Mouse (Mus musculus): ENCODE measurements around the gene Gamt. TPM values are rescaled to one million over a fixed set of nuclear protein-coding genes. Genes with fewer than 3 reads are reported as not detected.

Gamt gene
- polyA plus RNA-seq, 1 experiment from 2014 or later = 30.1 TPM

DNA sequence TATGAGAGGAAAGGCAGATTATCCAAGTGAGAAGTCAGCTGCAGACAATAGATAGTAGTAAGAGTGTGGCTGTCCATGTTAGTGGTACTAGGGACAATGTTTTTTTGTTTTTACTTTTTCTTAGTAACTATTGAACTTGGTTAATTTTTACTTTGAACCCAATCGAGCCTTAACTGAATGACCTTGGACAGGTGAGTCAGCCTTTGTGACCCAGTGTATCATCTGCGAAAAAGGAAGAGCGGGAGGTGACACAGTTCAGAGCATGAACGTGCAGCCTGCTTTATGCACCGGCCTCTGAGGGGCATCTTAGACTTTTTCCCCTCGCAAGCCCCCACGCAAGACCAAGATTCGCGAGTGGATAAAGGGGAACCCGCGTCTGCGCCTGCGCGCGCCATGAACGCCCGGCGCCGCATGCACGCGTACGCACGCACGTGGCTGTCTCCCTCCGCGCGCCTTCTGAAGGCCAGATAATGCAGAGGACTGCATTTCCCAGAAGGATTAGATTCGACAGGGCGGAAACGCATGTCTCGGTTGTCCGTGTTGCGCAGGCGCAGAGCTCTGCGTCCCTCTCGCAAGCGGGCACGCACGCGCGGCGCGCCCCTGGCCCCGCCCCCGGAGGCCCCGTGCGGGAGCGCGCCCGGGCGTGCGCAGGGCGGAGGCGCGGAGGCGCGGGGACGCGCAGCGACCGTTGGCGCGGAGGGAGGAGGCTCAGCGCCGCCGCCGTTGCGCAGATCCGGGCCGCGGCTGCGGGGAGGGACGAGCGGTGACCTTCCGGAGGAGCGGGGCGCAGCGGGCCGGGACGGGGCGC lies 3.7 kb upstream of the Gamt start:
- WGBS = 1% methylated on average over 81 of the region's 81 CpGs
- Histone ChIP-seq H3K9ac (ENCODE audit: low read depth, low read length) (peak overlapping the region; percentile 97), H3K4me2 (replicated peaks; ENCODE audit: low read depth) (peak overlapping the region; percentile 74), H3K4me1 (replicated peaks; ENCODE audit: control insufficient read depth, insufficient read depth, low read length) (peaks cover 6% of the 10 kb centered on the region; the same call in 1 of the 2 replicates), H3K27ac (ENCODE audit: low read depth, low read length) (peak overlapping the region; percentile 91), H3K9me3 (ENCODE audit: control insufficient read depth) (no peaks in the 10 kb centered on the region), H3K36me3 (ENCODE audit: control insufficient read depth, insufficient read depth) (no peaks in the 10 kb centered on the region; the same call in 1 of the 2 replicates), H3K4me3 (ENCODE audit: low read depth, low read length) (peak overlapping the region; percentile 84), H3K27me3 (replicated peaks; ENCODE audit: control insufficient read depth, insufficient read depth, low read length) (no peaks in the 10 kb centered on the region)
- TF ChIP-seq CTCF (IDR thresholded peaks at IDR 0.05; ENCODE audit: low read depth) = no peak
- peak; percentile 60 for ATAC-seq

DNA sequence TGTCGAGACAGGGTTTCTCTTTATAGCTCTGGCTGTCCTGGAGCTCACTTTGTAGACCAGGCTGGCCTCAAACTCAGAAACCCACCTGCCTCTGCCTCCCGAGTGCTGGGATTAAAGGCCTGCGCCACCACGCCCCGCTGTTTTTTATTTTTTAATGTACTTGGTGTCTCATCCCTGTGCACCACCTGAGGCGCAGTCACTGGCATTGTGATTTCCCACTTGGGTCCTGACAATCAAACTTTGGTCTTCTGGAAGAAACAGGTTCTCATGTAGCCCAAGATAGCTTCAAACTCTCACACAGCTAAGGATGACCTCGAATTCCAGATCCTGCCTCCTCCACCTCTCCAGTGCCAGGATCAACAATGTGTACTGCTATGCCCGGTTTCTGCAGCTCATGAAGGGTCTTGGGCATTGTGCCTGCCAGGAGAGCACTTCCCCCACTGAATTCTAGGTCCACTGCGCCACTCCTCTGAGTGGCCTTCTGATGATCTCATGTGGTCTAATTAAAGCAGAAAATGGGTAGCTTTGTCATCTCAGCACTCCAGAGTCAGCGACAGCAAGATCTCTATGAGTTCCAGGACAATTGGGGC lies 2.1 kb upstream of the Gamt start:
- ATAC-seq = no peak
- no peak for TF ChIP-seq CTCF (IDR thresholded peaks at IDR 0.05; ENCODE audit: low read depth)
- H3K4me2 ChIP-seq (replicated peaks; ENCODE audit: low read depth) = no peak overlapping the region
- WGBS = 90% methylated on average over 10 of the region's 10 CpGs
- no peak overlapping the region for H3K27ac ChIP-seq (ENCODE audit: low read depth, low read length)
- H3K9ac ChIP-seq (ENCODE audit: low read depth, low read length) = no peak overlapping the region
- peaks cover 14% of the 10 kb centered on the region; the same call in 1 of the 2 replicates for H3K36me3 ChIP-seq (ENCODE audit: control insufficient read depth, insufficient read depth)
- no peaks in the 10 kb centered on the region for H3K27me3 ChIP-seq (replicated peaks; ENCODE audit: control insufficient read depth, insufficient read depth, low read length)
- H3K4me3 ChIP-seq (ENCODE audit: low read depth, low read length) = no peak overlapping the region
- peaks cover 7% of the 10 kb centered on the region; the same call in 1 of the 2 replicates for H3K4me1 ChIP-seq (replicated peaks; ENCODE audit: control insufficient read depth, insufficient read depth, low read length)
- no peaks in the 10 kb centered on the region for H3K9me3 ChIP-seq (ENCODE audit: control insufficient read depth)

GRCm38 (mm10) chr10:80262169-80262568 lies 1.4 kb upstream of the Gamt start:
- Histone ChIP-seq H3K9ac (ENCODE audit: low read depth, low read length) (peak overlapping the region; percentile 54; the same call in 1 of the 2 replicates), H3K9me3 (ENCODE audit: control insufficient read depth) (no peaks in the 10 kb centered on the region), H3K36me3 (ENCODE audit: control insufficient read depth, insufficient read depth) (peaks cover 19% of the 10 kb centered on the region; the same call in 1 of the 2 replicates), H3K27me3 (replicated peaks; ENCODE audit: control insufficient read depth, insufficient read depth, low read length) (no peaks in the 10 kb centered on the region), H3K4me3 (ENCODE audit: low read depth, low read length) (peak overlapping the region; percentile 45), H3K4me2 (replicated peaks; ENCODE audit: low read depth) (peak overlapping the region; percentile 95), H3K27ac (ENCODE audit: low read depth, low read length) (peak overlapping the region; percentile 93; the same call in 1 of the 2 replicates), H3K4me1 (replicated peaks; ENCODE audit: control insufficient read depth, insufficient read depth, low read length) (peaks cover 7% of the 10 kb centered on the region; the same call in 1 of the 2 replicates)
- ATAC-seq = no peak
- 65% methylated on average over 12 of the region's 12 CpGs for WGBS
- no peak for TF ChIP-seq CTCF (IDR thresholded peaks at IDR 0.05; ENCODE audit: low read depth)

- no peaks in the 10 kb centered on the region for H3K9me3 ChIP-seq (ENCODE audit: control insufficient read depth)
- H3K4me2 ChIP-seq (replicated peaks; ENCODE audit: low read depth) = peak overlapping the region; percentile 95
- peak overlapping the region; percentile 45 for H3K4me3 ChIP-seq (ENCODE audit: low read depth, low read length)
- peak overlapping the region; percentile 93 for H3K27ac ChIP-seq (ENCODE audit: low read depth, low read length)
- peaks cover 7% of the 10 kb centered on the region; the same call in 1 of the 2 replicates for H3K4me1 ChIP-seq (replicated peaks; ENCODE audit: control insufficient read depth, insufficient read depth, low read length)
- peak overlapping the region; percentile 54 for H3K9ac ChIP-seq (ENCODE audit: low read depth, low read length)
- H3K27me3 ChIP-seq (replicated peaks; ENCODE audit: control insufficient read depth, insufficient read depth, low read length) = no peaks in the 10 kb centered on the region
- WGBS = under 1% methylated on average over 14 of the region's 14 CpGs
- no peak for TF ChIP-seq CTCF (IDR thresholded peaks at IDR 0.05; ENCODE audit: low read depth)
- peaks cover 25% of the 10 kb centered on the region; the same call in 1 of the 2 replicates for H3K36me3 ChIP-seq (ENCODE audit: control insufficient read depth, insufficient read depth)
- peak; percentile 73 for ATAC-seq
Observed at GRCm38 (mm10) chr10:80261585-80261968, 765 bp upstream of the Gamt start.

DNA sequence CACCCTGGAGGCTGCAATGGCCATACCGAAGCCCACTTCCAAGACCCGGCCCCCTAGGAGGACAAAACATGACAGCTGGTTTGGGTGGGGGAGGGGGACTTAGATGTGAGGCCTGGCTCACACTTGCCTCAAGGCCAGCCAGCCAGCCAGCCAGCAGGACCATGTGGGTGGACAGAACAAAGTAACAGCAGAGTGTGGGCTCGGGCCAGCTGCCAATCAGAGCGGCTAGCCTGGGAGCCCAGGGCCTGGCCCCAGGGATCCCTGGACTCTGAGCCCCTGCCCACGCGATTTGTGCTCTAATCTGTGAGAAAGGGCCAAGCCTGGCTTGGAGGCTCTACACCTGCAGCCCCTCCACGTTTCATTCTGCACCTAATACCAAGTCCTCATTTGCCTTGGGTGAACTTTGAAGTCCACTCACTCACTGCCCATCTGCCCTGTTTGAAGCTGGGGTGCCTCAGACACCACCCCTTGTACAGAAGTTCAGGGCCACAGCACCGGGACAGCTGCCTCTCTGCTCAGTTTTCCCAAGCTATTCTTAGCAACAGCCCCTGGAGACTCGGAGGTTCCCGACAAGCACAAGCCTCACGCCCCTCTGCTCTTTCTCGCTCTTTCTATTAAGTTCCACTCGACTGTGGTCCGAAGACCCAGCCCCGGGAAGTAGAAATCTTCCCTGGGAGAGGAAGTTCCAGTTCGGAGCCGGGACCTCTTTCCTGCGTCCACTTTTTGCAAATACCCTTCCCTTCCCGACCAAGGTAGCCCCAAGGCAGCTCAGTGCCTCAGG lies 761 bp downstream of the Gamt start:
- peaks cover 41% of the 10 kb centered on the region for H3K36me3 ChIP-seq (ENCODE audit: control insufficient read depth, insufficient read depth)
- no peak for ATAC-seq
- peak overlapping the region; percentile 95 for H3K4me2 ChIP-seq (replicated peaks; ENCODE audit: low read depth)
- peak overlapping the region; percentile 45 for H3K4me3 ChIP-seq (ENCODE audit: low read depth, low read length)
- peaks cover 7% of the 10 kb centered on the region; the same call in 1 of the 2 replicates for H3K4me1 ChIP-seq (replicated peaks; ENCODE audit: control insufficient read depth, insufficient read depth, low read length)
- H3K27me3 ChIP-seq (replicated peaks; ENCODE audit: control insufficient read depth, insufficient read depth, low read length) = no peaks in the 10 kb centered on the region
- WGBS = 7% methylated on average over 19 of the region's 19 CpGs
- peak overlapping the region; percentile 93 for H3K27ac ChIP-seq (ENCODE audit: low read depth, low read length)
- no peak for TF ChIP-seq CTCF (IDR thresholded peaks at IDR 0.05; ENCODE audit: low read depth)
- H3K9ac ChIP-seq (ENCODE audit: low read depth, low read length) = peak overlapping the region; percentile 51
- H3K9me3 ChIP-seq (ENCODE audit: control insufficient read depth) = no peaks in the 10 kb centered on the region

DNA sequence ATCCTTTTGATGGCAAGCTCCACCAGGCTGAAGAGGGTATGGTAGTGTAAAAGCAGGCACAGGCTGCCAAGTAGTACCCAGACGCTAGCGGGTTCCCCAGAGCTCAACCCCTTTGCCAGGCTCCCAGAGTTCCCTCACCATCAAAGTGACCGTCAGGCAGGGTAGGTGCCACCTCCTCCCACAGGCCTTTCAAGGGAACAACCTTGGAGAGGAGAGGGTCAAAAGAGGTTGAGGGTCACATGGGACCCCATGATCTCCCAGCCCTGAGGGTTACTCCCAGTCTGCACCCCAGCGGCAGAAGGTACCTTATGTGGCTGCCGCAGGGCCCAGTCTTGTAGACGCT lies 1.4 kb downstream of the Gamt start:
- Histone ChIP-seq H3K36me3 (ENCODE audit: control insufficient read depth, insufficient read depth) (peaks cover 47% of the 10 kb centered on the region), H3K27ac (ENCODE audit: low read depth, low read length) (no peak overlapping the region), H3K9me3 (ENCODE audit: control insufficient read depth) (no peaks in the 10 kb centered on the region), H3K4me2 (replicated peaks; ENCODE audit: low read depth) (peak overlapping the region; percentile 95), H3K9ac (ENCODE audit: low read depth, low read length) (no peak overlapping the region), H3K27me3 (replicated peaks; ENCODE audit: control insufficient read depth, insufficient read depth, low read length) (no peaks in the 10 kb centered on the region), H3K4me3 (ENCODE audit: low read depth, low read length) (peak overlapping the region; percentile 45), H3K4me1 (replicated peaks; ENCODE audit: control insufficient read depth, insufficient read depth, low read length) (peaks cover 7% of the 10 kb centered on the region; the same call in 1 of the 2 replicates)
- WGBS = 80% methylated on average over 6 of the region's 6 CpGs
- no peak for ATAC-seq
- no peak for TF ChIP-seq CTCF (IDR thresholded peaks at IDR 0.05; ENCODE audit: low read depth)
